Mouse (Mus musculus): Measurements from ENCODE around the gene Pacsin3. TPM values are rescaled to one million over a fixed set of nuclear protein-coding genes. Genes with fewer than 3 reads are reported as not detected.

Pacsin3 gene
- polyA plus RNA-seq (2017; shearing (Covaris generic)) = under 1 TPM; 0.29 to 0.49 TPM

GRCm38 (mm10) chr2:91255661-91256150 lies at the start of gene Pacsin3:
Gene Pacsin3 (plus strand): TSS chr2:91255954.

GRCm38 (mm10) chr2:91236601-91237510 lies 18.9 kb upstream of the Pacsin3 start, which contains the start of gene Ddb2:
Gene Ddb2 (minus strand): TSS chr2:91236982.

GRCm38 (mm10) chr2:91264711-91265681 lies 9.2 kb downstream of the Pacsin3 start, which contains the start of gene Arfgap2:
Gene Arfgap2 (plus strand): TSS chr2:91264974.

Other genes with a start within 250 kb of the Pacsin3 start
- gene Rapsn, start 220.3 kb upstream of the Pacsin3 start, polyA plus RNA-seq (2017; shearing (Covaris generic)) = 10 to 100 TPM in 1 of 2 experiments, 1 to 10 TPM in 1; 3.4 to 17.6 TPM
- 100 to 1,000 TPM; 283 to 308 TPM for gene Psmc3, start 201.9 kb upstream of the Pacsin3 start, polyA plus RNA-seq (2017; shearing (Covaris generic))
- gene Slc39a13, start 185.5 kb upstream of the Pacsin3 start, polyA plus RNA-seq (2017; shearing (Covaris generic)) = 10 to 100 TPM; 24.0 to 35.7 TPM
- 1 to 10 TPM; 2.5 to 7.1 TPM for gene Spi1, start 173.6 kb upstream of the Pacsin3 start, polyA plus RNA-seq (2017; shearing (Covaris generic))
- gene Mybpc3, start 137.8 kb upstream of the Pacsin3 start, polyA plus RNA-seq (2017; shearing (Covaris generic)) = under 1 TPM; 0.05 to 0.12 TPM
- 100 to 1,000 TPM in 1 of 2 experiments, 10 to 100 TPM in 1; 81.4 to 127 TPM for gene Madd, start 72.1 kb upstream of the Pacsin3 start, polyA plus RNA-seq (2017; shearing (Covaris generic))
- 1 to 10 TPM; 2.8 to 3.9 TPM for gene Nr1h3, start 53.1 kb upstream of the Pacsin3 start, polyA plus RNA-seq (2017; shearing (Covaris generic))
- 10 to 100 TPM; 12.4 to 14.5 TPM for gene Acp2, start 53.1 kb upstream of the Pacsin3 start, polyA plus RNA-seq (2017; shearing (Covaris generic))
- gene Ddb2, start 19.0 kb upstream of the Pacsin3 start, polyA plus RNA-seq (2017; shearing (Covaris generic)) = 10 to 100 TPM; 69.9 to 75.5 TPM
- gene Arfgap2, start 9.0 kb downstream of the Pacsin3 start, polyA plus RNA-seq (2017; shearing (Covaris generic)) = 100 to 1,000 TPM in 1 of 2 experiments, 10 to 100 TPM in 1; 95.9 to 121 TPM
- gene 1110051M20Rik, start 188.8 kb downstream of the Pacsin3 start, polyA plus RNA-seq (2017; shearing (Covaris generic)) = 10 to 100 TPM; 14.3 to 19.4 TPM
- gene Lrp4, start 201.6 kb downstream of the Pacsin3 start, polyA plus RNA-seq (2017; shearing (Covaris generic)) = under 1 TPM in 1 of 2 experiments, not detected in 1; 0.29 TPM

Measured in activated CD4-positive, CD25-positive, alpha-beta regulatory T cell (primary cell).